Mouse (Mus musculus) frontal cortex, postnatal 36 days (tissue): ENCODE data around the gene Babam1.

Experiments used
- DNase-seq, 2 experiments: peaks; one replicate each; pipeline ENCODE4 v3.0.0; 2022; ENCODE audit warnings: low spot score in 2 of 2

The Babam1 gene

GRCm38 (mm10) chr8:71396639-71397305 is at the start of gene Babam1:
Gene Babam1 (plus strand): TSS chr8:71396861.
- peak; percentile 93 to 95 for DNase-seq

- DNase-seq = no peak
Measured at GRCm38 (mm10) chr8:71351117-71351516, 45.5 kb upstream of the Babam1 start.

GRCm38 (mm10) chr8:71351520-71351919 is 45.1 kb upstream of the Babam1 start:
- no peak for DNase-seq

DNA sequence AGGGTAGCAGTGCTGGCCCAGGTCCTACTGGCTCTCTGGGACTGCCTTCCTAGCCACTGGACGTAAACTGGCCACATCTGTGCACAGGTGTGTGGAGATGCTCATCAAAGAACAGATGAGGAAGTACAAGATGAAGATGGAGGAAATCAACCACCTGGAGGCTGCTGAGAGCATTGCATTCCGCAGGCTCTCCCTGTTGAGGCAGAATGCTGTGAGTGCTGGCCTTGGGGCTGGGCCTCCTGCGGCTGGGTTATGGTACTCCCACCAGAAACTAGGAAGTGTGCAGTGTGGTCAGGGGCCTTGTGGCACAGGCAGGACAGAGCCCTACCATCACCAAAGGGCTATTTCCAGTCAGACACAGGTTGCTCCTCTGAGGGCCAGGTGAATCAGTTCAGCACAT is 38.6 kb upstream of the Babam1 start:
- DNase-seq = no peak

DNA sequence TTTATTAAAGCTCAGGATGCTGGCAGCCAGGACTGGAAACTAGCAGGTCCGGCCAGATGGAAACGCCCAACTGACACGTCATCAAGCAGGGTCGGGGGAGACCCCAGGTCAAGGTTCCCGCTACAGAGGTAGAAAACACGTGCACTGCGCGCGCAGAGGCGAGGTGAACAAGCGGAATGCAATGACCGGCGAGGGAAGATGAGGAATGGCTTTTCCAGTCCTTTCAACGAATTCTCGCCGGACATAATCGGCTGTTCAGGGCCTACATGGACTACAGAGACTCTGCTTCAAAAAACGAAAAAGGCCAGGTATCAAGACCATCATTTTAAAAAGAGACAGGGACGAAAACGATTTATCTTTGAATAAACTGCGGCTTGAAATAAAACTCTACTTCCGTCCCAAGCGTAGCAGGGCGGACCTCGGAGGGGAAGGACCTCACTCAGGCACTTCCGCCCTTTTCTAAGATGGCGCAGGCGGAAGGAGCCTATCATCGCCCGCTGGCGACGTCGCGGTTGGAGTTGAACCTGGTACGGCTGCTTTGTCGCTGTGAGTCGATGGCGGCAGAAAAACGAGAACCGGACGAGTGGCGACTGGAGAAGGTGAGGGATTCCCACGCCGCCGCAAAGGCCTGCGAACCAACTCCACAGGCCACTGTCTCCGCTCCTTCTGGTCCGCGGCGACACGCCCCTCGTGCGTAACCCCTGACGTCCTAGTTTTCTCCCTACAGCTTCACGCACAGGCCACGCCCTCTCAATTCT is 29.7 kb upstream of the Babam1 start, which contains the start of gene Use1:
Gene Use1, plus strand, starts transcription at position 78 of the 758 bp plus-strand sequence.
- peak; percentile 95 for DNase-seq

GRCm38 (mm10) chr8:71367529-71368176 is 29.0 kb upstream of the Babam1 start:
- DNase-seq = no peak

- no peak for DNase-seq
Measured at GRCm38 (mm10) chr8:71368366-71368765, 28.3 kb upstream of the Babam1 start.

GRCm38 (mm10) chr8:71369040-71369718 is 27.5 kb upstream of the Babam1 start:
- DNase-seq = no peak

DNA sequence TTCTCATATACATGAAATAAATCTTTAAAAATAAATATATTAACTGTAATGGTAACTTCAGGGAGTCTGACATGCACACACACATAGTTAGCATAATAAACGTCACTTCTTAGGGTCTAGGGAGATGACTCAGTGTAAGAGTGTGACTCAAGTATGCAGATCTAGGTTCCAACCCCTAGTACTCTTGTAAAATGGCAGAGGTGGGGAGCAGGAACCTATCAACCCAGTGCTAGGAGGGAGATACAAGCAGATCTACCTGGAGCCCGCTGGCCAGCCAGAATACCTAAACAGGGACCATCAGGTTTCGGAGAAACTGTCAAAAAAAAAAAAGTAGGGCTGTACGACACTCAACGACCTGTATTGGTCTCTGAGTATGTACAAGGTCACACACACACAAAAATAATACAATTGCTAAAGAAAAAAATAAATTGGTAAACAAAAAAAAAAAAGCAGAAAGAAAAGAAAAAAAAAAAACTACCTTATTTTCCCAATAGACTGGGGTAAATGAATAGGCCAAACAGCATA is 25.9 kb upstream of the Babam1 start:
- no peak for DNase-seq

- DNase-seq = peak; percentile 95 to 99
Measured at GRCm38 (mm10) chr8:71371236-71371848, 25.3 kb upstream of the Babam1 start, which contains the start of gene Ocel1. Gene Ocel1 (plus strand): TSS chr8:71371298.

DNA sequence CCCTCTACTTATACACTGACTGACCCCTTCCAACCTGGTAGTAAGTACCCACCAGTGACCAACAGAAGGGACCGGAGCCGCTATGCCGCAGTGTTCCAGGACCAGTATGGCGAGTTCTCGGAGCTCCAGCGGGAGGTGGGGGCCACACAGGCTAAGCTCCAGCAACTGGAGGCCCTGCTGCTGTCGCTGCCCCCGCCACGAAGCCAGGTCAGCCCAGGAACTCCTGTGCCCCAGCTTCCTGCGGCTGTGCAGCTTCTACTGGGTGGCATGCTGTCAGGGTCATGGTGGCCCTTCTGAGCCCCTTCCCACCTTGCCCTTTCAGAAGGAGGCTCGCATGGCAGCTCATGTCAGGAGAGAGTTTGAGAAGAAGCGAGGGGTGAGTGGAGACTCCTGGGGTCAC is 24.2 kb upstream of the Babam1 start:
- no peak for DNase-seq

DNA sequence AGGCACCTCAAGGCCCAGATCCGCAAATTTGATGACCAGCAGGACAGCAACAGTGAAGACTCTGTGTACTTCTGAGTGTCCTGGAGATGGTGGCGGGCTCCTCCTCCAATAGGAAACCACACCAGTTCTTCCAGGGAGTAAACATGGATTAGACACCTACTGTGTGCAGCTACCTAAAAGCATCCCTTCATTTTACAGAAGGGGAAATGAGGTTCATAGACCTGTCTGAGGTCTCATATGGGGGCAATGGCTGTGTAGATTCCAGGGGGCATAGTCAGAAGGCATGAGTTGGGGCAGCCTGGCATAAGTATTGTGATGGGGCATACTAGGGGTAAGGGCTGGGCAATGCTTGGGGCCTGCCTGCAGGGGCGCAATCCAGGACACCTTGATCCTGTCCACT is 23.7 kb upstream of the Babam1 start:
- DNase-seq = no peak

DNA sequence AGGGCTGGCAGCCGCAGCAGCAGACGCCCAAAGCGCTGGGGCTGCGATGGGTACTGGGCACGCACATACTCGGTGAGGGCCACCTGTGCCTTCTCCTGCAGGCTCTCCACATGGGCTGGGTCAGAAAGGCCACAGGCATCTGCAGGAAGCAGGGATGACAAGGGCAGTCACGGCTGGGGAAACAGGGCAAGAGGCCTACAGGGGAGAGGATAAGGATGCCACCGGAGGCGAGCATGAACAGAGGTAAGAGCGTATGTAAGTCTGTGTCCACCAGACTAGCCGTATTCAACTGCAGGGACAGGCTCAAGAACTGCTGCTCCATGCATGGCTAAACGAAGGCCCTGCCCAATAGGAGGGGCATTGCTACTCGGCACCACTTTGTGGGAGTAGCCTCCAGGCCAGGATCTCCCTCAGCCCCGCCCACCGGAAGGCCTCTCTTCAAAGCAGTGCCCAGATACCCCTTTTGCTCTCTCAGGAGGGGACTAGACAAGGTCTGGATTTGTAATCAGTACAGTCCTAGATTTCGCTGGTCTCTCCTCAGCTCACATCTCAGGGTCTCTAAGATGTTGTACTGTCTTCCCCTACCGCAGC is 21.9 kb upstream of the Babam1 start:
- no peak for DNase-seq

DNA sequence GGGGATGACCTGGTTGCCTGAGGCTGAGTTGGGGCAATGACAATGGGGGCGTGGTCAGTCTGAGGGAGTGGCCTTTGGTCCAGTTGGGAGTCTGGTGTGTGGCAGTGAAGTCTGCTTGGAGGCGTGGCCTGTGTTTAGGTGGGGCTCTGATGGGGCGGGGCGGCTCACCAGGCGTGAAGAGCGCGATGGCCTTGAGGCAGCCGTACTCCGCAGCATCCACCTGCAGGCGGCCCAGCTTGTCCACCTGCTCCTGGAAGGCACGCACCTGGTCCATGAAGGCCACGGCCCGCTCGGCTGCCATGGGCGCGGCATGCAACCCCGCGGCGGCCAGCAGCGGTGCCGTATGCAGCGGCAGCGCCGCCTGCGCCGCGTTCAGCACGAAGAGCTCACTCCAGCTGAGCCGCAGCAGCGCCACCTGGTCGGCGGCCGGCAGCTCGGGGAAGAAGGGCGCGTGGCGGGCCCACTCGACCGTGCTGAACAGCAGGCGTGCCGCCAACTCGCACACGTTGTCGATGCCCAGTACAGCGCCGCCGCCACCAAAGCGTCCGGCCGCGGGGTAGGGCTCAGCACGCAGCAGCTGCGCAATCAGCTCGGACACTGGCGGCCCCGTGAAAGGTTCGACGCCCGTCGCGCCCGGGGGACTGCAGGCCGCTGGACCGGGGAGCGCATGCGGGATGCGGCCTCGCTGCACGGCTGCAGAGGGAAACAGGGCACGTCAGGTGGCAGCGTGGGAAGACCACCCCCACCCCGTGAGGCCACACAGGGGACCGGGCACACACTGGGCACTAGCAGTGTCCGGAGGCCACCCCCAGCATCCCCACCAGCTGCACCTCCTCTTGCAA is 20.9 kb upstream of the Babam1 start:
- DNase-seq = peak; percentile 57 to 78

GRCm38 (mm10) chr8:71376423-71377030 is 20.1 kb upstream of the Babam1 start:
- DNase-seq = no peak

DNA sequence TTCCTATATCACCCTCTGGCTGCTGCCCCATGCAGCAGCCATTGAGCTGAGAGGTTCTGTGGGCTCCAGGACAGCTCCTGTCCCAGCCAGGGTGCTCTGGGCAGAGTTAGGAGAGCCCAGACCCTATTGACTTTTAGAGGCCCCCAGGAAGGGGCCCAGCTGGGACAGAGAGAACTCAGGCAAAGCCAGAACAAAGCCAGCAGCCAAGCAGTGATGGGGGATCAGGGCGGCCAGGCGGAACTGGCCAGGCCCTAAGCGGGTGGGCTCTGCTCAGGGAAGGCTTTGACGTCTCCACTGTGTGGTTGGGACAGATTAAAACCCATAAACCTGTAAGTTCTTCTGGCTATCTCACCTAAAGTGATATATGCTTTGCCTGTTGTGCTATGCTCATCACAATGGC is 17.7 kb upstream of the Babam1 start:
- no peak for DNase-seq

DNA sequence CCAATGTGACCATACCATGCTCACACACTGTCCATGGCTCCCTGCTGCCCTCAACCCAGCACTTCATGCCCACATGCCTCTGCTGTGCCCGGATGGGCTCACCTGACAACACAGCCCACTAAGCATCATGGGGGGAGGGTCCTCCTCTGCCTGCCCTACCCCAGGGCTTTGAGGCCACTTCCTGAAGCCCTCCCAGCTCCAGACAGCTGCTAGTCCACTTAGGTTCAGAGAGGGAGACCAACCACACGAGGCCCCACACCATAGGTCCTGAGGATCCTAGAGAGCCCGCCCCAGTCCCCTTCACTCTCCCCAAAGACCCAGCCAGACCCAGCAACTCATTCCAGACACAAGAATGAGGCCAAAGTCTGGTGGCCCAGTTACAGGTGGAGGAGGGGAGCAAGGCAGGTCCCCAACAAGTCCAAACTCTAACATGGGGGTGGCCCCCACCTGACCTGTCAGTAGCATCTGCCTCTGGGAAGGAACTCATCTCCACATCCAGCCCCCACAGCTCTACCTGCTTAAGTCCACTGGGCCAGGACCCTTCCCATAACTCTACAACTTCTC is 17.1 kb upstream of the Babam1 start:
- no peak for DNase-seq

GRCm38 (mm10) chr8:71380178-71381171 is 16.2 kb upstream of the Babam1 start:
- DNase-seq = no peak
